Mouse (Mus musculus): ENCODE data around the gene Ttn.

Gene Ttn

DNA sequence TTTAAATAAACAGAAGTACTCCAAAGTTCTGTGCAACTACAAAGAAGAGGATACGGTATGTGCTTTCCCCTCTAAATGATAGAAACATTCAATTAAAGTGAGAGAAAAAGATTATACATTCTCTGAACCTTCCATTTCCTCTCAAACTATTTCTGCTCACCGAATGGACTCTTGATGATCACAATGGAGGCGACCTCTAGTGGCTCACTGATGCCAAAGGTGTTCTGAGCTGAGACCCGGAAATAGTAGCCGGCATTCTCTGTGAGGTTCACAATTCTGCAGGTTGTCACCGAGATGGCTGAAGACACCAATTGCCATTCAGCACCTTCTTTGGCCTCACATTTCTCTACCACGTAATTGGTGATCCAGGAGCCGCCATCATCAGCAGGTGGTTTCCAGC is 267.4 kb downstream of the Ttn start:
- DNase-seq (ENCODE audit: low read depth, low spot score) = no peak

GRCm38 (mm10) chr2:76708512-76708911 is 273.8 kb downstream of the Ttn start:
- no peak for DNase-seq (ENCODE audit: low read depth, low spot score)

- no peak for DNase-seq (ENCODE audit: low read depth, low spot score)
Measured at GRCm38 (mm10) chr2:76705655-76706054, 276.7 kb downstream of the Ttn start.

DNA sequence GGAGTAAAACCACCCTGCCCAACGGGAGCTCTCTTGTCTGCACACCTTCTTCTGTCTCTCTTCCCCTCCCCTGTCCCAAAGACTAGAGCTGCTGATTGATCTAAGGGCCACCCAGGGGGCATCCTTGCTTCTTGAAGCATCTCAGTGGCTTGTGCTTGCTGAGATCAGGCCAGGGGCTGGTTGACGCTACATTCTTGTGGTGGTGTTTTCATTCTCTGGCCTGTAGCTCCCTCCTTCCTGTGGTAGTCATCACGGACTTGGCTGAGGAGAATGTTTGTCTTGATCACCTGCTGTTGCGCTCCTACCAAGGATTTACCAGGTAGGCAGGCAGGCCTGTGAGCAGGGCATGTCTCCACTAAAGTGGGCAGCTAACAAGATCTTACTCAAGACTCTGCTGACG is 279.6 kb downstream of the Ttn start:
- DNase-seq (ENCODE audit: low read depth, low spot score) = no peak

DNA sequence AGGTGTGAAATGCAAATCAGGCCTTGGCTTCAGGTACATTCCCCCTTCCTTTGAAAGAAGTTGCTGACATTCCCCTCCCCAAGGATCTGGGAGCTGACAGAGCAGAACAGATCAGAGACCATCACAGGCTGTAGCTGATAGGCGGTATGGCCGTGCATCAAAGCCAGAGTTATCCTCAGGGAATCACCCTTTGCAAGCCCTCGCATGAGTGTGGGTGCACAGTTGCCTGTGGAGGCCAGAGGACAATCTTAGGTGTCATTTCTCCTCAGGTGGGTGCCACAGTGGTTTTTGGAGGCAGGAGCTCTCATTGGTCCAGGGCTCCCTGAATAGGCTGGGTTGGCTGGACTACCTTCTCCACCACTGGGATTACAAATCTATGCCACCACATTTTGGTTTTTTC is 280.2 kb downstream of the Ttn start:
- DNase-seq (ENCODE audit: low read depth, low spot score) = no peak

GRCm38 (mm10) chr2:76695290-76695689 is 287.1 kb downstream of the Ttn start:
- DNase-seq (ENCODE audit: low read depth, low spot score) = no peak

DNA sequence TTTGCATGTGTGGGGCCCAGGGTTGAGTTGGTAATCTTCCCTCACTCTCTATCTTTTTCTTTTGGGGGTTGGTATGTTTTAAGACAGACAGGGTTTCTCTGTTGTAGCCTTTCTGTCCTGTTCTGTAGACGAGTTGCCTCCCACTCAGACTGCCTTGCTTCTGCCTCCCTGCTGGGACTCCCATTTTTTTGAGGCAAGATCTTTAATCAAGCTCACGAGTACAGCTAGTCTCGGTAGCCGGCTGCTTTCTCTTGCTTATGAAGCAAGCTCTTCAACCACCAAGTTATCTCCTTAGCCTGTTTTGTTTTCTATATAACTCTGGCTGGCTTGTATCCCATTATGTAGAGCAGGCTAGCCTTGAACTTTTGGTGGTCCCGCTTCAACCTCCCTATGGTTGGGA is 288.6 kb downstream of the Ttn start:
- DNase-seq (ENCODE audit: low read depth, low spot score) = no peak

DNA sequence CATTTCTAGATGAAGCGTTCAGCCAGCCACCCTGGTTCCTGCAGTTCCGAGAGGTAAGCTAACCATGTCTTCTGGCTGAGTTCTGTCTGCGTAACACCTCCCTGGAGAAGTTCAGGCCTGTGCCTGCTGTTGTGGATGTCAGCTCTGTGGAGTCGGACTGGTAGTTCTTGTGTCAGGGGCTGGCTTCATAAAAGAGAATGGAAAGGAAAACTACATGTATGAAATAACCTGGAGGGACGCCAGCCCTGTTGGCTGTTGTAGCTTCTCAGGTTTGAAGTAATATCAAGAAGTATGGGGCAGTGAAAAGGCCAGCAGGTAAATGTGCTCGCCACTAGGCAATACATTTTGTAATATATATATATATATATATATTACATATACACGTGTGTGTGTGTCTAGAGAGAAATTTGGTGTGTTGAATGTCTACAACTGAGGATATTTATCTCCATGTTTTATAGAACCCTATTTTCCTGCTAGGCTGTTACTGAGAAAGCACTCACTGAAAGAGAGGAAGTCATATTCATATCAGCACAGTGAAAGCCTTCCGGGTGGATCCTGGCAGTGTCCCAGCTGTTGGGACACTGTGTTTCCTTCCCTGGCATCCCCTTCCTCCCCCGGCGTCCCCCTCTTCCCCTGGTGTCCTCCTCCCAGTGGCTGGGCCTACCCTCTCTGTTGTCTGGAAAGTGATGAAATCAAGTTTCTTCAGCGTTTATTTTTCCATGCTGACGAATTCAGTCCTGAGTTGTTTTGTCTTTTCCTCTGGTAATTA is 291.7 kb downstream of the Ttn start:
- DNase-seq (ENCODE audit: low read depth, low spot score) = no peak

- no peak for DNase-seq (ENCODE audit: low read depth, low spot score)
Measured at GRCm38 (mm10) chr2:76688162-76688561, 294.2 kb downstream of the Ttn start.

GRCm38 (mm10) chr2:76687608-76688007 is 294.7 kb downstream of the Ttn start:
- DNase-seq (ENCODE audit: low read depth, low spot score) = no peak

GRCm38 (mm10) chr2:76686986-76687385 is 295.4 kb downstream of the Ttn start:
- no peak for DNase-seq (ENCODE audit: low read depth, low spot score)

- DNase-seq (ENCODE audit: low read depth, low spot score) = no peak
Measured at GRCm38 (mm10) chr2:76682301-76682700, 300.0 kb downstream of the Ttn start.

DNA sequence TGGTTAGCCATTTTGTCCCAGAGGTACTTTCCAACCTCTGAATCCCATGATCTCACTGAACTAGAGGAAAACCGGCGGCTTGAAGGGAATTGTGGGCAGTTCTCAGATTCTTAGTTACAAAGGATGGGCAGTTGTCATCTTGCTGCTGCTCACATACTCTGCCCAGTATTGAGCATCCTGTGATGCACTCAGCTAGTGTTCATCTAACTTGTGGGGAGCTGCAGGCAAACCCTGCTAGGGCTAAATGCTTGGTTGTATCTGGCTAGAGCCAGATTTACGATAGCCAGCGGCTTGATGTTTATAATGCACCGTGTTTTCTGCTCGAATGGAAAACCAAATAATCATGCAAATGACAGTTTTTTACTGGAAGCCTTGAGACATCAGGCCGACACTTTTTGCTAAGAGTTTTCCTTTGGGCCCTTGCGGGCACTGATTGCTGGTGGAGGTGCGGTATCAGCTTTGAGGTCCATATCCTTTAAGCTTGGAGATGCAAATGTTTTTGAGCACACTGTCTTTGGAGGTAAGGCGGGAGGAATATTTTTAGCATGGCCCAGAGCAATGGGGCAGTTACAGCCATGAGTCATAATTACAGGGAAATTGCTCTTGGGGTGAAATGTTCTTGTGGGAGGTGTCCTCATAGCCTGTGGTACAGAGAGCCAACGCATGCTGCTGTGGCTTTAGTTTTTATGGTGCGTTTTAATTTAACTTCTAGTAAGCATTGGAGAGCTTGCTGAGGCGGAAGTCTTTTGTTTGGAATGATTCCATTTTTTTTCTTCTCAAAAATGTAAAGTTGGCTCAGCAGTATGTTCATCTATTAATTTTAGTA is 305.7 kb downstream of the Ttn start:
- DNase-seq (ENCODE audit: low read depth, low spot score) = no peak

- DNase-seq (ENCODE audit: low read depth, low spot score) = no peak
Measured at GRCm38 (mm10) chr2:76675949-76676348, 306.4 kb downstream of the Ttn start.

- DNase-seq (ENCODE audit: low read depth, low spot score) = no peak
Measured at GRCm38 (mm10) chr2:76675451-76675850, 306.9 kb downstream of the Ttn start.

- peak; percentile 84 for DNase-seq (ENCODE audit: low read depth, low spot score)
Measured at GRCm38 (mm10) chr2:76674725-76675427, 307.5 kb downstream of the Ttn start, which contains the start of gene Plekha3. TSS of gene Plekha3 (plus strand) at chr2:76675281.

DNA sequence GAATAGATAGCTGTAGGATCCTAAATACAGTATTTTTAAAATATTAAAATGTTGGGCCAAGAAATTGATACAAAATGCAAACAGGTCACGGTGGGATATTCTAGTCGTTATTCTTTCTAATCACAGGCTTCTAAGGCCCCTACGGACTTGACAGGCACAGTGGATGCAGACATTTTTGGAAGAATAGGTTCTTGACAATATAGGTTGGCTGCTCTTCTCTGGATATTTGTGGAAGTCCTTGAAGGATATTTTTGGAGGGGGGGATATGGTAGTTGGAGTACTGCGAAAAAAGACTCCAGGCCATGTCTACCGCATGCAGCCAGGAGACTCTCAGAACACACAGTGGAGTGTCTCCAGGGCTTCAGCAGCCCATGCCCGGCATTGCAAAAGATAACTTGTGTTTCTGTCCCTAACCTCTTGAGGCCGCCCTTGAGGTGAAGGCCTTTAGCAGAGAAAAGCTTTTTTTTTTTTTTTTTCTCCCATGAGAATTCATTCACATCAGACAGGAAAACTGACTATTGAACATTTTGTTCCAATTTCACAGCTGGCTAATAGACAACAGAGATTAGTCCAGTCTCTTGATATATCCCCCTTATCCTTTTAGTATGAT is 308.8 kb downstream of the Ttn start:
- peak; percentile 73 for DNase-seq (ENCODE audit: low read depth, low spot score)

GRCm38 (mm10) chr2:76672966-76673392 is 309.4 kb downstream of the Ttn start, which contains the start of gene Fkbp7:
TSS of gene Fkbp7 (minus strand) at chr2:76673116.
- DNase-seq (ENCODE audit: low read depth, low spot score) = peak; percentile 92

DNA sequence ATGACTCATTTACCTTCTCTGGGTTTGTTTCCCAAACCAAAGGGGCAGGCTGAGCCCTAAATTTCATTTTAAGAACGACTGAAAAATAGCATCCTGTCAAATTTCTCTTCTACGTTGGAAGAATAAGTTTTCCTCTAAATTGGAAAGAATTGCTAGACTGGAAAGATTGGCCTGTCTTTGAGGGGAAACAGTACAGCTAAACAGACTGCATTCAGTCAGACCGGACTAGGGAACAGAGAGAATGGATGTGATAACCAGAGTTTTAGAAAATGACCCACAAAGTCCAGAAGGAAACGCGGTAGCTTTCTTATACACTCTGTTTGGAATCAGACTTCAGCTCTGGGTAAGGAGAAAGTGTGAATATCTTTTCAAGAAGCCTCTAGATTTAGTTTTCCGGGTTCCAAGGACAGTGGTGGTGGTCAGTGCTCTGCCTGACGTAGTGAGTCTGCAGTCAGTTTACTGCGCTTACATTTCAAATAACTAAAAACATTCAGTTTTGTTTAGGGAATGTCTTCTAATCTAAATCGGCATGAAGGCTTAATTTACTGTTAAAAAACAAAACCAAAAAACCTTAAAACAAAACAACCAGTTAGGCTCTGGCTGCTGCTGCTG is 310.1 kb downstream of the Ttn start:
- DNase-seq (ENCODE audit: low read depth, low spot score) = no peak

- no peak for DNase-seq (ENCODE audit: low read depth, low spot score)
Measured at GRCm38 (mm10) chr2:76671641-76672040, 310.7 kb downstream of the Ttn start.

GRCm38 (mm10) chr2:76667200-76667599 is 315.1 kb downstream of the Ttn start:
- DNase-seq (ENCODE audit: low read depth, low spot score) = no peak

Measured in CD4-positive helper T cell, adult 2 months (primary cell).